Mouse (Mus musculus): ENCODE measurements at regions not wholly inside any gene's neighbourhood (a gene's known extent, or its start where the extent isn't known, plus 50 kb on each side); places are given as distances from the start of the nearest gene placed in this dataset.
"Not testable (repeated sequence)": the region's sequence is repeated elsewhere in the genome, so short reads cannot be mapped to it uniquely, and the experiment has no call there.

- no peak overlapping the region for H3K4me2 ChIP-seq
- H3K9me3 ChIP-seq (ENCODE audit: low read depth, low read length) = no peaks in the 10 kb centered on the region
- WGBS = 81% methylated on average over 4 of the region's 4 CpGs
- H3K36me3 ChIP-seq (ENCODE audit: insufficient read depth) = no peaks in the 10 kb centered on the region
- H3K27me3 ChIP-seq (ENCODE audit: insufficient read depth, low read length) = no peaks in the 10 kb centered on the region
- DNase-seq (no peak), ATAC-seq (ENCODE audit: insufficient read depth) (no peak)
- H3K27ac ChIP-seq (ENCODE audit: low read depth) = no peak overlapping the region
- H3K4me1 ChIP-seq (ENCODE audit: insufficient read depth) = no peaks in the 10 kb centered on the region
- no peak for TF ChIP-seq CTCF (IDR thresholded peaks at IDR 0.05; ENCODE audit: low read depth)
- H3K4me3 ChIP-seq (ENCODE audit: low read depth, low read length) = no peak overlapping the region
- H3K9ac ChIP-seq = no peak overlapping the region
Observed at GRCm38 (mm10) chr17:82273946-82274345, 535.8 kb upstream of the Slc8a1 start.

- no peak for ATAC-seq (ENCODE audit: insufficient read depth)
Observed at GRCm38 (mm10) chr17:82272845-82273244, 534.7 kb upstream of the Slc8a1 start.

GRCm38 (mm10) chr17:82266842-82267241 lies 528.7 kb upstream of the Slc8a1 start:
- not testable (repeated sequence) for H3K4me3 ChIP-seq (ENCODE audit: low read depth, low read length); H3K4me1 ChIP-seq (ENCODE audit: insufficient read depth); H3K27ac ChIP-seq (ENCODE audit: low read depth); H3K4me2 ChIP-seq; ATAC-seq (ENCODE audit: insufficient read depth); H3K9ac ChIP-seq; DNase-seq; H3K27me3 ChIP-seq (ENCODE audit: insufficient read depth, low read length); H3K36me3 ChIP-seq (ENCODE audit: insufficient read depth); H3K9me3 ChIP-seq (ENCODE audit: low read depth, low read length)
- WGBS = 94% methylated on average over 5 of the region's 5 CpGs
- TF ChIP-seq CTCF (IDR thresholded peaks at IDR 0.05; ENCODE audit: low read depth) = peak; percentile 16; the same call in 1 of the 2 replicates

More at GRCm38 (mm10) chr17:82272845-82273244, 534.7 kb upstream of the Slc8a1 start:
- H3K27ac ChIP-seq (ENCODE audit: low read depth) = no peak overlapping the region
- H3K36me3 ChIP-seq (ENCODE audit: insufficient read depth) = no peaks in the 10 kb centered on the region
- WGBS = 89% methylated on average over 1 of the region's 1 CpGs
- H3K4me1 ChIP-seq (ENCODE audit: insufficient read depth) = no peaks in the 10 kb centered on the region
- no peaks in the 10 kb centered on the region for H3K9me3 ChIP-seq (ENCODE audit: low read depth, low read length)
- no peak for DNase-seq
- H3K9ac ChIP-seq = no peak overlapping the region
- TF ChIP-seq CTCF (IDR thresholded peaks at IDR 0.05; ENCODE audit: low read depth) = no peak
- H3K4me2 ChIP-seq = no peak overlapping the region
- no peak overlapping the region for H3K4me3 ChIP-seq (ENCODE audit: low read depth, low read length)
- H3K27me3 ChIP-seq (ENCODE audit: insufficient read depth, low read length) = no peaks in the 10 kb centered on the region

- no peak for TF ChIP-seq CTCF (IDR thresholded peaks at IDR 0.05; ENCODE audit: low read depth)
- H3K9ac ChIP-seq = no peak overlapping the region
- no peak for DNase-seq
- H3K36me3 ChIP-seq (ENCODE audit: insufficient read depth) = no peaks in the 10 kb centered on the region
- H3K4me1 ChIP-seq (ENCODE audit: insufficient read depth) = no peaks in the 10 kb centered on the region
- no peaks in the 10 kb centered on the region for H3K27me3 ChIP-seq (ENCODE audit: insufficient read depth, low read length)
- no peak for ATAC-seq (ENCODE audit: insufficient read depth)
- no peak overlapping the region for H3K27ac ChIP-seq (ENCODE audit: low read depth)
- H3K4me2 ChIP-seq = no peak overlapping the region
- WGBS = 88% methylated on average over 2 of the region's 2 CpGs
- H3K4me3 ChIP-seq (ENCODE audit: low read depth, low read length) = no peak overlapping the region
- no peaks in the 10 kb centered on the region for H3K9me3 ChIP-seq (ENCODE audit: low read depth, low read length)
Observed at GRCm38 (mm10) chr17:82252362-82252761, 514.2 kb upstream of the Slc8a1 start.

GRCm38 (mm10) chr17:82251841-82252240 lies 513.7 kb upstream of the Slc8a1 start:
- Histone ChIP-seq H3K27me3 (ENCODE audit: insufficient read depth, low read length) (no peaks in the 10 kb centered on the region), H3K4me3 (ENCODE audit: low read depth, low read length) (no peak overlapping the region), H3K4me2 (no peak overlapping the region), H3K27ac (ENCODE audit: low read depth) (no peak overlapping the region), H3K36me3 (ENCODE audit: insufficient read depth) (no peaks in the 10 kb centered on the region), H3K9ac (no peak overlapping the region), H3K4me1 (ENCODE audit: insufficient read depth) (no peaks in the 10 kb centered on the region), H3K9me3 (ENCODE audit: low read depth, low read length) (no peaks in the 10 kb centered on the region)
- DNase-seq = no peak
- ATAC-seq (ENCODE audit: insufficient read depth) = no peak
- TF ChIP-seq CTCF (IDR thresholded peaks at IDR 0.05; ENCODE audit: low read depth) = no peak

- Histone ChIP-seq H3K27me3 (ENCODE audit: insufficient read depth, low read length) (no peaks in the 10 kb centered on the region), H3K4me3 (ENCODE audit: low read depth, low read length) (no peak overlapping the region), H3K9ac (no peak overlapping the region), H3K4me2 (no peak overlapping the region), H3K4me1 (ENCODE audit: insufficient read depth) (no peaks in the 10 kb centered on the region), H3K27ac (ENCODE audit: low read depth) (no peak overlapping the region), H3K9me3 (ENCODE audit: low read depth, low read length) (no peaks in the 10 kb centered on the region), H3K36me3 (ENCODE audit: insufficient read depth) (no peaks in the 10 kb centered on the region)
- no peak for ATAC-seq (ENCODE audit: insufficient read depth)
- DNase-seq = no peak
- no peak for TF ChIP-seq CTCF (IDR thresholded peaks at IDR 0.05; ENCODE audit: low read depth)
- WGBS = 42% methylated on average over 1 of the region's 1 CpGs
Observed at GRCm38 (mm10) chr17:82238361-82238760, 500.2 kb upstream of the Slc8a1 start.

GRCm38 (mm10) chr17:82237456-82237855 lies 499.3 kb upstream of the Slc8a1 start:
- no peak overlapping the region for H3K9ac ChIP-seq
- no peak for DNase-seq
- 68% methylated on average over 2 of the region's 2 CpGs for WGBS
- H3K36me3 ChIP-seq (ENCODE audit: insufficient read depth) = no peaks in the 10 kb centered on the region
- H3K27me3 ChIP-seq (ENCODE audit: insufficient read depth, low read length) = no peaks in the 10 kb centered on the region
- H3K4me1 ChIP-seq (ENCODE audit: insufficient read depth) = no peaks in the 10 kb centered on the region
- H3K9me3 ChIP-seq (ENCODE audit: low read depth, low read length) = no peaks in the 10 kb centered on the region
- ATAC-seq (ENCODE audit: insufficient read depth) = no peak
- no peak overlapping the region for H3K4me3 ChIP-seq (ENCODE audit: low read depth, low read length)
- no peak overlapping the region for H3K27ac ChIP-seq (ENCODE audit: low read depth)
- H3K4me2 ChIP-seq = no peak overlapping the region
- TF ChIP-seq CTCF (IDR thresholded peaks at IDR 0.05; ENCODE audit: low read depth) = no peak
